Mouse (Mus musculus) CH12.LX (cell line): ENCODE data around the gene Slco1a6.

Experiments
- CTCF ChIP-seq, 2 experiments: IDR thresholded peaks in 1 of 2; conservative IDR thresholded peaks in 1 of 2; 2 replicates each; pipeline ENCODE4 v1.5.1; 2011 to 2012; ENCODE audit warnings: low read depth in 2 of 2, low read length in 2 of 2, improper control_type of control experiment in 1 of 2, inconsistent platforms in 1 of 2, mild to moderate bottlenecking in 1 of 2, moderate library complexity in 1 of 2
- JUN ChIP-seq: IDR thresholded peaks from 2 replicates; pipeline ENCODE4 v1.6.1; 2011; ENCODE audit warnings: low read depth, mild to moderate bottlenecking, low read length, improper control_type of control experiment, moderate library complexity; ENCODE audit not compliant: insufficient read depth
- MYC ChIP-seq: IDR thresholded peaks from 2 replicates; pipeline ENCODE4 v1.6.1; 2011; ENCODE audit warnings: low read depth, mild to moderate bottlenecking, improper control_type of control experiment, low read length
- POLR2A ChIP-seq: IDR thresholded peaks from 2 replicates; pipeline ENCODE4 v1.6.1; 2011; ENCODE audit warnings: low read depth, mild to moderate bottlenecking, improper control_type of control experiment, low read length
- RCOR1 ChIP-seq: conservative IDR thresholded peaks from 2 replicates; pipeline ENCODE4 v1.6.1; 2012; ENCODE audit warnings: low read depth, mild to moderate bottlenecking, inconsistent platforms, low read length, improper control_type of control experiment
- TBP ChIP-seq: conservative IDR thresholded peaks from 2 replicates; pipeline ENCODE4 v1.6.1; 2011; ENCODE audit warnings: low read depth, low read length, improper control_type of control experiment

DNA sequence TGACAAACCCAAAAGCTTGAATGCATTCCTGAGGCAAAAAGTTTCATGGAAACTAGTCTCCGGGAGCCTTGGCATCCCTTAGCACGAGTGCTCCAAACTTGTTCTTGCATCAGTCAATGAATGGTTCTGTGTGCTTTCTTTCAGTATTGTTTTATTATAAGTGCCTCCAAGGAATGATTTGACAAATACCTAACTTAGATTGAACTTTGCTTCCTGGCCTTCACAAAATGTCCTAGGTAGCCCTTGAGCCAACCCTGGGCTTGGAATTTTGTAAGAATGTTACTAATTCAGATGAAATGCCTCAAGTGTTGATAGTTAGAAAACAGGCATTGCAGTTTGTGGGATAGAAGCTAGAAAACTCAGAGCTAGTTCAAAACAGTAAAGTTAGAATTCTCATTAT, 162.6 kb downstream of the Slco1a6 start:
- TF ChIP-seq RCOR1 (no peak), JUN (no peak), POLR2A (no peak), TBP (no peak), MYC (no peak), CTCF (conservative IDR thresholded peaks at IDR 0.05 in 1 of 2, IDR thresholded peaks at IDR 0.05 in 1 of 2; ENCODE audit: low read depth in 2 of 2, low read length in 2 of 2) (no peak)
